Mouse (Mus musculus) layer of hippocampus, adult 9-11 months (tissue): ENCODE measurements around the gene Vps8.

ENCODE experiments used
- DNase-seq: peaks from one replicate; pipeline ENCODE4 v3.0.0; 2022

Gene Vps8

GRCm38 (mm10) chr16:21485716-21486115, 62.8 kb downstream of the Vps8 start:
- DNase-seq, result no peak

GRCm38 (mm10) chr16:21488413-21488812, 65.5 kb downstream of the Vps8 start:
- peak; percentile 38 for DNase-seq

- DNase-seq, result no peak
These were observed 69.4 kb downstream of the Vps8 start for GRCm38 (mm10) chr16:21492346-21492745.

- no peak for DNase-seq
These were observed 70.0 kb downstream of the Vps8 start for GRCm38 (mm10) chr16:21492894-21493293.

GRCm38 (mm10) chr16:21494681-21495080, 71.8 kb downstream of the Vps8 start:
- no peak for DNase-seq

GRCm38 (mm10) chr16:21496799-21497198, 73.9 kb downstream of the Vps8 start:
- no peak for DNase-seq

- no peak for DNase-seq
These were observed 74.7 kb downstream of the Vps8 start for GRCm38 (mm10) chr16:21497627-21498026.

- DNase-seq, result no peak
These were observed 76.1 kb downstream of the Vps8 start for GRCm38 (mm10) chr16:21498984-21499383.

GRCm38 (mm10) chr16:21499656-21500055, 76.7 kb downstream of the Vps8 start:
- DNase-seq, result no peak

GRCm38 (mm10) chr16:21518833-21519232, 95.9 kb downstream of the Vps8 start:
- DNase-seq, result no peak

GRCm38 (mm10) chr16:21519785-21520184, 96.9 kb downstream of the Vps8 start:
- no peak for DNase-seq

GRCm38 (mm10) chr16:21523738-21524137, 100.8 kb downstream of the Vps8 start:
- no peak for DNase-seq

- no peak for DNase-seq
These were observed 102.5 kb downstream of the Vps8 start for GRCm38 (mm10) chr16:21525376-21525775.

- no peak for DNase-seq
These were observed 104.5 kb downstream of the Vps8 start for GRCm38 (mm10) chr16:21527271-21528007.

GRCm38 (mm10) chr16:21533503-21533902, 110.6 kb downstream of the Vps8 start:
- DNase-seq, result no peak

GRCm38 (mm10) chr16:21536240-21537005, 113.5 kb downstream of the Vps8 start:
- no peak for DNase-seq

GRCm38 (mm10) chr16:21537312-21537711, 114.4 kb downstream of the Vps8 start:
- DNase-seq, result no peak

GRCm38 (mm10) chr16:21538889-21539288, 116.0 kb downstream of the Vps8 start:
- no peak for DNase-seq

GRCm38 (mm10) chr16:21542559-21542958, 119.6 kb downstream of the Vps8 start:
- peak; percentile 19 for DNase-seq

- DNase-seq, result no peak
These were observed 124.5 kb downstream of the Vps8 start for GRCm38 (mm10) chr16:21547446-21547845.

GRCm38 (mm10) chr16:21549751-21550150, 126.8 kb downstream of the Vps8 start:
- no peak for DNase-seq

GRCm38 (mm10) chr16:21550453-21550852, 127.5 kb downstream of the Vps8 start:
- no peak for DNase-seq

- no peak for DNase-seq
These were observed 130.6 kb downstream of the Vps8 start for GRCm38 (mm10) chr16:21553506-21553905.

GRCm38 (mm10) chr16:21562625-21563300, 139.8 kb downstream of the Vps8 start:
- no peak for DNase-seq
